Mouse (Mus musculus): ENCODE data around the gene Abi1.
"Not testable (repeated sequence)": the region's sequence is repeated elsewhere in the genome, so short reads cannot be mapped to it uniquely, and the experiment has no call there.

The Abi1 gene

DNA sequence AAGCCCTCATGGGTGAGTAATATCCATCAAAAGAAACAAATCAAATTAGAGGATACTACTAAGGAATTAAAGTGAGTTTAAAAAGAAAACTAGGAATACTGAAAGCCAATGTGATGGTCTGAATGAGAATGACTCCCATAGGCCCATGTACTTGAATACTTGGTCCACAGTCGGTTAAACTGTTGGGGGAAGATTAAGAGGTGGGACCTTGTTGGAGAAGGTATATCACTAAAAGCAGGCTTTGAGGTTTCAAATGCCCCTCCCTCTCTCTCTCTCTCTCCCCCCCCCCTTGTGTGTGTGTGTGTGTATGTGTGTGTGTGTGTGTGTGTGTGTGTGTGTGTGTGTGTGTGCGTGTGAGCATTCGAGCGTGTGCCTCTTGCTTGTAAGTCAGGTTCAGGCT lies 9.4 kb downstream of the Abi1 start:
- no peak for DNase-seq (ENCODE audit: low spot score in 2 of 2)

DNA sequence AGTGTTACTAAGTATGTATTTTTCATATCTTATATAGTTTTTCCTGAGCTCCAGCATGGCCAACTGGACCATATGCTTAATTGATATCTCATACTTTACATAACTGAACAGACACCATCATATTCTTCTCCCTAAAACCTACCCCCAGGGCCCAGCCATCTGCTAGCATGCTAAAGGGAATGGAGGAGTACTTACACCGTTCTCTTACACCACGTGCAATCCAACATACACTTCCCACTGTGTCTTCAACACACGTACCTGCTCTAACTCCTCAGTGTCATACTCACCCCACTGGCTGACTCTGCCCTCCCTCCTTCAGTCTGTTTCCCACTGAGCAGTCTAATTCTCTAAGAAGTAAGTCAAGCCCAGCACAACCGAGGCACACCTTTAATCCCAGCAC lies 11.2 kb downstream of the Abi1 start:
- no peak for DNase-seq (ENCODE audit: low spot score in 2 of 2)

DNA sequence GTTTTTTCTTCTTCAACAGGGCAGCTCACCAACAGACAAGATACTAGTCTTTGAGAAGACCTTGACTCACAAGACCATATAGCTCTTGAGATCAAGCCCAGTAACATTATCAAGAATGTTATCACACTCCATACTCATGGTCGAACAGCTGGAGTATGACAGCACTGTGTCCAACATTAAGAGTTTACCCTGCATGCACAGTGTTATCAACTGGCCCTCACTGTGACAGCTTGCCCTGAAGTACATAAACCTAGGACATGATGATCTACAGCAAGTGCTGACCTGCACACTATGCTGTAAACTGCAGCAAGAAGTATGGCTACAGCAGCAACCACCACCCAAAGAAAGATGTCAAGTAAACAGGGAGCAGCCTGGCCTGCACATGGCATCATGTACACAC lies 13.7 kb downstream of the Abi1 start:
- no peak for DNase-seq (ENCODE audit: low spot score in 2 of 2)

DNA sequence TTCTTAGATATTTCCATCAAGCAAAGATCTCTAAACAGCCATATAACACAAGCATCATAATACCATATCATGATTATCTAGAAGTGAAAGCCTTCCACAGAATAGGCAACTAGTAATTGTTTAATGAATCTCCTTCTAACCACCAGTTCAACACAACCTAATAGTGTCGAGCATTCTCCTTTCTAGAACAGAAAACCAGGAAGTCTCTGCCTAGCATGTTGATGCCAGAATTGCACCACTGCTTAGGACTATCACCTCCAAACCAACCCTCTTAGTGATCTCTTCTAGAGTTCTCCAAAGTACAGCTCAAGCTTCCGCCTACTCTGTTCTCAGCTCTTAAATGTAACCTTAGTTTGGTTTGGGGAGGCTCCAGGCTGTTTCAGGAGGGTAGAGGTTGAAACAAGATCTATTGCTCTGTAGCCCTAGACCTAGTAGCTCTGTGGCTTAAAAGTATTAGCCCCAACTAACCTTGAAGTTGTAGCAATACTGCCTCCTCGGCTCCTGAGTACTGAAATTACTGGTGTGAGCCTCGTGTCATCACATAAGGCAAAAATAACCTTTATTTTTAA lies 16.2 kb downstream of the Abi1 start:
- no peak for DNase-seq (ENCODE audit: low spot score in 2 of 2)

DNA sequence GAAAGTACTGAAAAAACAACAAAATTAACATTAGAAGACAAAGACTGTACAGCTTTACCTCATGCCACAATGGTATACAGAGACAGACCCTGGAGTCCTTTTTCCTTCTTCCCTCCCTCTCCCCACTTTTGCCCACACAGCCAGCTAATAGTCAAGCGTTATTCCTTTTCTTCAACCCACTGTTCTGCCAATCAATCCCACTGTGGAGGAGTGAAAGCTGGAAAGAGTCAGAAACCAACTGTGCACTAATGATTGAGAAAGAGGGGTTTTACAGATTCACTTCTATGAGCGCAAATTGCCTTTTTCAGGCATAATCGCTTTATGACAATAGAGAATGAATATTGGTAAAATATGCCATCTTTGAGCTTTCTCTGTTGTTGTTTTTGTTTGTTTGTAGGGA lies 17.0 kb downstream of the Abi1 start:
- no peak for DNase-seq (ENCODE audit: low spot score in 2 of 2)

DNA sequence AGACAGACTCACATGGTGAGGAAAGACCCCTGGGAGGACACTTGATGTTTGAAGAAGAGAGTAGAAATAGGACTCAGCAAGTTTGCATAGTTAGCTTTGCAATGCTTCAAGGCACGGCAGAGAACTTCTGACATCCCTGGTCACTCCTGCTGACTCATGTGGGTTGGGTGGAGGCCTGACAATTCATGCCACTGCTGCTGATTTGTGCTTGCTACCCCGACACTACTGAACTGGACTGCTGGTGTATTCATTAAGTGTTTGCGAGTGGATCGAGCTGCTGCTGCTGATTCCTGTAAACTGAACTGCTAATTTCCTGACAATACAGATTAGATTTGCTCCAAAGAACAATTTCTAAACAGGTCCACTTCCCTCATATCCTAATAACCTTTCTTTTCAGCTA lies 18.3 kb downstream of the Abi1 start:
- DNase-seq (ENCODE audit: low spot score in 2 of 2), result no peak

DNA sequence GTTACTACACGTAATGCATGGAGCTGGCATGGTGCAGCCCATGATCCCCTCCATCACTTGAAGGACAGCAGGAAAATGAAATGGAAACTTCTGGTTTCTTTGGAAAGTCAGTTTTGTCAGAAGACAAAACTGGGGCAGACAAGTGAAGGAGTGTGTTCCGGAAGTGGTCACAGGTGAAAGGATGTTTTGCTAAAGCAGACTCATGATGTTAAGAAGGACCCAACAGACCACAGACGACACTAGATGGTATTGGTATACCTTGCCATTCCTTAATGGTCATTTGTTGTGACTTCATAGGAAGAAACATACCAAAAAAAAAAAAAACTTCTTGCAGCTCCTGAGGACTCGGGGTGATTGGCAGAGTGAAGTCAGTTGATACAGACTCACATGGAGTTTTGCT lies 18.7 kb downstream of the Abi1 start:
- DNase-seq (ENCODE audit: low spot score in 2 of 2), result no peak

DNA sequence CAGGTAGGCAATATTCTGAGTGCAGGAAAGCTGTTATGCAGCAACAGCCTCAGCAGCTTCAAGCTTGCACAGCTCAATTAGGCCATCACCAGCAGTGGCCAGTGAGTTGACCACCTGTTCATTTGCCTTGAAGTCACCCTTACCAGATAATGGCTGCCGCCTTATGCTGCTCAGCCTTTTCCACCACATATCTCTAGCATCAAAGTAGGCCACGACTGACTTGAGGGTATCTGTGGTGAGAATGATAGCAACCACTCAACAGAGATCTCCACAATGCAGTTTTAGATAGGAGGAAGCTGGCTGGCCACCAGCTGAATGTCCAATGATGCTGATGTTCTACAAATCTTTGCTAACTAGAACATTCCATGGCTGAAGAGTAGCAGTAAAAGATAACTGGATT lies 20.9 kb downstream of the Abi1 start:
- no peak for DNase-seq (ENCODE audit: low spot score in 2 of 2)

DNA sequence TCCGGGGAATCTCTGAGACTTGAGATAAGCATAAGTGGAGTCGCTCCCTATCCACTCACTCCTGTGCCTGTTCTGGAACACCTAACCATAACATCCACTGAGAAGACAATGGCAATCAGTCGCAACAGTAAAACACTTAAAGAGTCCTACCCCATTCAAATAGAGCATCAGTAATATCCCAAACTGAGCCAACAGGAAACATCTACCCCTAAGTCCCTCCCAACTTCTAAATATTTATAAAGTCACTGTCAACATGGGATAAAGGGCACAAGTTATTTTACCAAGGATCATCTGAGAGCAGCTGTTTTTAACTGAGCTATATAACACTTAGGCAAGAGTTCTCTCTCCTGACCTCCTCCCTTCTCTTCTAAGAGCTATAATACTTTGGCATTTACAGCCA lies 23.9 kb downstream of the Abi1 start:
- DNase-seq (ENCODE audit: low spot score in 2 of 2), result no peak

DNA sequence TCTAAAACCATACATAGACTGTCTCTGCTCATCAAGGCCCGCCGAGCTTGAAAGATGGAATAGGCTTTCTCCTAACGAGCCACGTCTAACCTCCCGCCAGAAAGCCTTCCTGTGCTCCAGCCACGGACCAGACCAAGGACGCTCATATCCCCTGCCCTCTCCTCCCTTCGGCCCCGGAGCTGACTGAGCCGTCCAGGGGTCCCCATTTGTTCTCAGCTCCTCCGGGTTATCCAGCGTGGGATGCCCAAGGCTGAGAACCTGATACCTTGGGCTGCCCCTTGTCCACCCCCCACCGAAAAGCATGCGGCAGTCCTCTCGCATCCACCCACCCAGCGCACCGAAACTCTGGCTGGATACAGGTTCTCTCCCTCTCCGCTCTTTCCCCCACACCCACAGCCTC lies 24.7 kb downstream of the Abi1 start:
- DNase-seq (ENCODE audit: low spot score in 2 of 2), result no peak

DNA sequence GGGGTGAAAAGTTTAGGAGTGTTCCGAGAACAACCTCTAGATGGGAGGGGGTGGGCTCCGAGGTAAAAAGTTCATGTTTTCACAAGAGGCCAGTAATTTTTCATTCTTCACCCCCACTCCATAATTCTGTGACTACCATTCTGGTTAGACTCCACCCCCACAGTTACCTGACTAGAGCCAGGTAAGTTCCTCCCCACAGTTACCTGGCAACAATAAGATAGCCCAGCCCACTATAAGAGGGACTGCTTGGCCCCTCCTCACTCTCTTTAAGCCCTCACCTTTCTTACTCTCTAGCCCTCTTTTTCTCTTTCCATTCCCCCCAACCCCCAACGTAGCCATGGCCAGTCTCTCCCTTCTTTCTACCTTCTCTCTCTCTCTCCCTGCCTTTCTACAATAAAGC lies 25.1 kb downstream of the Abi1 start:
- not testable (repeated sequence) for DNase-seq (ENCODE audit: low spot score in 2 of 2)

DNA sequence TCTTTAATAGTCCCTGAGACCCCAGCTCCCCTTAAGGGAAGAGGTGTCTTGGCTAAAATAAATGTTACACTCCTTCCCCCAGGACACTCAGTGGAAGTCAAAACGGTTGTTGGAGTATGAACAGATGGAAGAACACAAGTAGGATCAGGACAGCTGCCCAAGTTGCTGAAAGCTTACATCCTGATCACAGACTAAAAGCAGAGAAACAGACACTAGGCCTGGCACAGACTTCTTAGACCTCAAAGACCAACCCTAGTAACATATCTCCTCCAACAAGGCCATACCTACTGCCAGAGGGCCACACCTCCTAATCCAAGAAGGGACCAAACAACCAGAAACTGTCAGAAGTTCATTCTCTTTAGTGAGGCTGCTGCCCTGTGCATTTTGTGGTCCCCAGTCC lies 31.8 kb downstream of the Abi1 start:
- no peak for DNase-seq (ENCODE audit: low spot score in 2 of 2)

DNA sequence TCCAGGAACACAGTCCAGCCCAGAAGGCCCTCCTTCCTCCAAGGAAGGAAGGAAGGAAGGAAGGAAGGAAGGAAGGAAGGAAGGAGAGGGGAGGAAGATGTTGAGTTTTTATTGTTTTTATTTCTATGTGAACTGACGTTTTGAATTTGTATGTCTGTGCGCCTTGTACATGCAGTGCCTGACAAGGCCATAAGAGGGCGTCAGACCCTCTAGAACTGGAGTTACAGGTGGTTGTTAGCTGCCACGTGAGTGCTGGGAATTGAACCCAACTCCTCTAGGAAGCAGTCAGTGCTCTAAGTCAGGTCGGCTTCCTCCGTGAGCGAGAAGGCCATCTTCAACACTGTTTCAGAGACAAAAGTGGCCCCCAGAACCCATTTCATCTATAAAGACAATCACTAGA lies 32.5 kb downstream of the Abi1 start:
- DNase-seq (ENCODE audit: low spot score in 2 of 2), result no peak

DNA sequence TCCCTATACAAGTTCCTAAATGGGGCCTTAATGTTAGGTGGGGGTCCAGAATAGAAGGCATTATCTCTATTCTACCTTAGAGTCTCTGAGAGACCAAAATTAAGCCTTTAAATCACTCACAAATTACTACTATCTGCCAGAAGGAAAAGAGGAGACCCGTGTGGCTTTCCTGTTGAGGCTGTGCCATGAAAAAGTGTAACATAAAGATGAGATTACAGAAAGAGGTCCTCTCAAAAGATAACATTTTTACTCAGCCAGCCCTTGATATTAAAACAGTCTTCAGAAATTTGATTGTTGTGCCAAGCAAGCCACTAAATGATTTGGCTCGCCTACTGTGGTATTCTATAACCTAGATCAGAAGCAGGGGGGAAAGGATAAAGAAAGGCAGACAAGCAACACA lies 32.9 kb downstream of the Abi1 start:
- DNase-seq (ENCODE audit: low spot score in 2 of 2), result no peak

DNA sequence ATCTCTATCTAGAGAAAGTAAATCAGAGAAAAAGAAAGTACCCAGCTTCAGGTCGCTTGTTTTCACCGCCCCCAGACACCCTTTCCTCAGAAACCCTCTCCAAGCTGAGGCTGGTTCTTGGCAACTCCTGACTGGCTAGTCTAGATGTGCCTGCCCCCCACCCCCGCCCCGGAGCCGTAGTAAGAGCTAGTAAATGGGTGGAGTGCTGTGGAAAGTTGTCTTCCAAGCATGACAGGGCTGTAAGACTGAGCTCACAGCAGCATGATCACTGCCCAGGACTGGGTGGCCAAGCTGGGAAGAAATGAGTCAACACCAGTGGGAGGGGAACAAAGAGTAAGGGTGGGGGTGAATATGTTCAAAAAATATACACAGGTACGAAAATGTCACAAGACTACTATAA lies 33.8 kb downstream of the Abi1 start:
- DNase-seq (ENCODE audit: low spot score in 2 of 2), result no peak

DNA sequence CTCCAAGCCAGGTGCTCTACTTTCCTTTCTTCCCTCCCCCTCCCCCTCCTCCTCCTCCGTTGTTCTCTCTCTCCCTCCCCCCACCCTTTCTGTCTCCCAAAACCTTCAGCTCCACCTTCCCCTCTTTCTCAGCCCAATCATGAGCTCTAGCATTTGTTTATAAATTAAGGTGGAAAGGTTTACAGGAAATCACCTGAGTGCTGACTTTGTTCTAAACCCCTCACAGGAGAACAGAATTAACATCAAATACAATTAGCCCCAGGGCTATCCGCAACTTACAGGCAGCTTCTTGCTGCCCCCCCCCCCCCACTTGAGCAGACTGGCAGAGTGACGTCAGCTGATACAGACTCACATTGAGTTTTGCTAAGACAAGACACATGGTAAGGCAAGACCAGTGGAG lies 37.4 kb downstream of the Abi1 start:
- DNase-seq (ENCODE audit: low spot score in 2 of 2), result no peak

DNA sequence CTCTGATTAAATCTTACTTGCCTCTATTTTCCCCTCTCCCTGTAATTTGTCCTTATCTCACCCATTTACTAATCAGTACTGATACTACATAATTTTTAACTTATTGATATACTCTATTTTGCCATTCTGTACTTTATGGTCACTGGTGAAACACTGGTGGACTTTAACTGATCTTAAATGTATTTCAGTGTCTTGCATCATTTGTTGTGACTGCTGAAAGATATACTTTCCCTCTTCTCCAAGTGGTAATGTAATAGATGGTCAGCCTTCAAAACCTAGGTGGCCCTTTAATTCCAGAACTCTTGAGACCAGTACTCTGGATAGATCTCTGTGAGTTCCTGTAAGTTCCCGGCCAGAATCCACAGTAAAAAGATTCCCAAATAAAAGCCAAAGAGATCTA lies 40.4 kb downstream of the Abi1 start:
- no peak for DNase-seq (ENCODE audit: low spot score in 2 of 2)

DNA sequence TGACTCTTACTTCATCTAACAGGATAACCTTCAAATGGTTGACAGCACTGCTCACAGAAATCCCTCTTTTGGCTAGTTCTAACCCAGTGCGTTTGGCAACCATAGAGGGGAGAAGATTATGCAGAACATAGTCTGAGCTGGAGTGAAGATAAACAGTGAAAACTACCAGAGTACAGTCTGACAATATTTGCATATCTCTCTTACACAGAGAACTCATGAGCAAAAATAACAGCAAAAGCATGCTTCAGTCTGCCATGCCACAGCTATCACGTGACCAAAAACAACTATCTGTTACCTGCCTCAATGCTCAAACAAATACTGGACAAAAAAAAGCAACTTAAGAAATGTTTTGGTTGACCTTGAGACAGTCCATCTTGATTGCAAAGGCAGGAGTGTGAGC lies 41.2 kb downstream of the Abi1 start:
- DNase-seq (ENCODE audit: low spot score in 2 of 2), result no peak

DNA sequence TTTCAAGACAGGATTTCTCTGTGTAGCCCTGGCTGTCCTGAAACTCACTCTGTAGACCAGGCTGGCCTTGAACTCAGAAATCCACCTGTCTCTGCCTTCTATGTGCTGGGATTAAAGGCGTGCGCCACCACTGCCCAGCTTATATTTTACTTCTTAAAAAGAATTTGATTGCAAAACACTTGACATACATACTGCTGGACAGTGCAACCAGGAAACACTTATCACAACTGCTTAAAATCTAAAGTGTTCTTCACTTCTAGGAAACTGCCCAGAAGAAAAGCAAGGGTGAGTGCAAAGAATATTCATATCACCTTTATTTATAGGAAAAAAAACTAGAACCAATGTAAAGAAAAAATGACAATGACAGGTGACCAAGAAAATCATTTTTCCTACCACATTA lies 42.0 kb downstream of the Abi1 start:
- no peak for DNase-seq (ENCODE audit: low spot score in 2 of 2)

DNA sequence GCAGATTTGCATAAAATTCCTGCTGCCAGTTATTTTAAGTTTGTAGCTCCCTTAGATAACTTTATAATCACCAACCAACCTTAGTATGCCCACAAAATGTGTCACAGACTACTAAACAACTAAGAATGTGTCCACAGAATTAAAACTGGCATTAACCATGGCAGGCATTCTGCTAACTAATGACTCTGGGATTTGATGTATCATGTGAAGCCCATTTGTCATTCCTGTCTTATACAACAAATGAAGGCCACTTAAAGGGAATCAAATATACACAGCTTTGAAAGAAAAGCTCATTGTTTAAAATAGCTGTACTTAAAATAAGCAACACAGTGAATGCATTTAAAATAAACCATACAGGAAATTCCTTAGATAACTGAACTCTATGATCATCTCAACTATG lies 44.0 kb downstream of the Abi1 start:
- no peak for DNase-seq (ENCODE audit: low spot score in 2 of 2)

DNA sequence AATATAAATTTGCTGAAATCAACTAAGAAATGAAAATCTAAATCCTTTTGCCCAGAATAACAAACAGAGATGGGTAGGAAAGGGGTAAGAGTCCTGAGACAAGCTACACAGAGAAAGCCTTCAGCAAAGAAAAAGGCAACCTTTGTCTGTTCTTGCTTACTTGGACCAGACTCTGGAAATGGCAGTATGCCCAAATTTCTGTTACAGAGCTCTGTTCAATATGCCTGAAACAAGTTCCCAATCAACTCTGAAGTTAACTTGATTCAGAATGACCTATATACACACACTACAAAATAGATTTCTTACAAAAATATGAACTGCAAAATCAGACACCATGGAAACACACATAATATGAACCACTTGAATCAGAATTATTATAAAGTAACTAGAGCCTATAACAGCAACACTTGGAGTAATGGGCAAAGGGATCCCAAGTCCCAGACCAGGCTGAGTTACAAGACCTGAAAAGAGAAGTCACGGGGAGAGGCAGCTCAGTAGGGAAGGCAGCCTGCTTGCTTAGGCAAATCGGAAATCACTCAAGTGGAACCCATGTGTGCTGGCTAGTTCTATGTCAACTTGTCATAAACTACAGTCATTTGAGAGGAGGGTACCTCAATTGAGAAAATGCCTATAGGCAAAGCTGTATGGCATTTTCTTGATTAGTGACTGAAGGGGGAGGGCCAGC lies 53.9 kb downstream of the Abi1 start:
- DNase-seq (ENCODE audit: low spot score in 2 of 2), result peak in 1 of 2 experiments; percentile 33

DNA sequence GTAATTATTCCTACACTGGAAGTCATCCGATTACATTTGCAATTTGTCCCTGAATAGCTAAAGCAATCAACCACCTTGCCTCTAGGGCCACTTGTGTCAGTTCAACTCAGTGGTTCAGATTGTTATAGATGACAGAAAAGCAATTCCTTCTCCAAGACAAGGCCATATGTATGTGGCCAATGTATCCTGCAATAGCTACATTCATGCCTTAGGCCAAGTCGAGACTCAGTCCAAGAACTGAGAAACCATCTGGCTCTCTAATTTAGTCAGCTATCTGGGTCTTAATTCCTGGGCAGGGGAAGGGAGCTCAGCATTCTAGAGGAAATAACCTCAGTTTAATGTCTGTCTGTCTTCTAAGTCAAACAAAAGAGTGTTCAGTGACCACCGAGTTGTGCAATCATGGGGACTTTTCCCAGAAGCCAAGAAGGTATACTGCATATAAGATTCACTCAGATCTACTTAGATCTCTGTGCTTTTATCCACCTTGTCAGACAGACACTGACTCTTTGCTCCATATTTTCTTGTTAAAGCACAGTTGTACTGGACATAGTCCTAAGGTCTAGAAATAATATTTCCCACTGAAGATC lies 62.6 kb downstream of the Abi1 start:
- no peak for DNase-seq (ENCODE audit: low spot score in 2 of 2)

DNA sequence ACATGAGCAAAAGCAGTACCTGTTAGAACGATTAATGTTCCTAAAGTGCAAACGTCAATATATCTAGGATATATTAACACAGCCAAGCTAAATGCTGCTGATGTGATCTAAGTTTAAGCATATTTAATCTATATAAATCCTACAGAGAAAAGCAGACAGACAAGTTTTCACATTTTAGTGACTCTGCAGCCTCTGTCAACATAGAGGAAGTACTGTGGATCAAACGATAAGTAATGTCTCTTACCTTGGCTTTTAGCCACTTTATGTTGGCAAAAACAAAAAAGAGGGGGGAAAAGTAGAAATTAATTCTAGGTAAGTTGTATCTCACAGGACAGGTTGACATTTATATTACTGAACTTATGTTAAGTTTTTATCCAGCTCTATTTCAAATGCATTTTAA lies 77.1 kb downstream of the Abi1 start:
- no peak for DNase-seq (ENCODE audit: low spot score in 2 of 2)

DNA sequence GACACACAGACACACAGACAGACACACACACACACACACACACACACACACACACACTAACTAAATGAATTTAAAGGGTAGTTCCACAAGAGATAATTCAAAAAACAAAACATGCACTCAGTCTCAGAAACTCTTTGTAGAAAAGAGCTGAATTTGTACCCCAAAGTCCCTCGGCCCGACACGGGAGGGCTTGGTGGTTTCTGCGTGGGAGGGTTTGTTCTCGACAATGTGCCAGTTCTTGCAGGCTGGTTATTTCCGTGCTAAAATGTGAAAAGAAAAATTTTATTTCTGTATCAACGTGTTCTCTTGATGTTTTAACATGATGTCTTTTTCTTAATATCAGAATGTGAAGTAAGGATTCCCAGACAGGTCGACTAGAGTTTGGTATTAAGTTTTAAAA lies 77.8 kb downstream of the Abi1 start:
- peak; percentile 28 to 47 for DNase-seq (ENCODE audit: low spot score in 2 of 2)

All from right cerebral cortex, adult 2 months (tissue).